Mouse (Mus musculus) limb, embryonic 12.5 days (tissue): ENCODE results near the gene Myef2. TPM values are rescaled to one million over a fixed set of nuclear protein-coding genes. Genes with fewer than 3 reads are reported as not detected.

Experiments
- ATAC-seq: fragments of 200-750 bp; cut with Nextera tagmentation; 2 replicates; pipeline ENCODE4 v1.8.0; 2017; ENCODE audit warnings: low read depth, moderate TSS enrichment; ENCODE audit not compliant: insufficient number of reproducible peaks, insufficient read depth, low FRiP score, low TSS enrichment
- H3K27ac ChIP-seq: fragments of 300-500 bp; sonication (generic); 2 replicates; pipeline ENCODE4 v1.5.1; 2016; ENCODE audit warnings: mild to moderate bottlenecking, moderate library complexity
- H3K27me3 ChIP-seq: fragments of 300-500 bp; sonication (generic); 2 replicates; pipeline ENCODE4 v1.6.1; 2016; ENCODE audit warnings: mild to moderate bottlenecking, moderate library complexity
- H3K36me3 ChIP-seq: fragments of 300-500 bp; sonication (generic); 2 replicates; pipeline ENCODE4 v1.6.1; 2016; ENCODE audit warnings: mild to moderate bottlenecking, moderate library complexity
- H3K4me1 ChIP-seq: fragments of 300-500 bp; sonication (generic); replicated peaks from 2 replicates; pipeline ENCODE4 v1.6.1; 2016
- H3K4me2 ChIP-seq: fragments of 300-500 bp; sonication (generic); 2 replicates; pipeline ENCODE4 v1.6.1; 2016; ENCODE audit warnings: mild to moderate bottlenecking, moderate library complexity
- H3K4me3 ChIP-seq: fragments of 300-500 bp; sonication (generic); replicated peaks from 2 replicates; pipeline ENCODE4 v1.5.1; 2016; ENCODE audit warnings: mild to moderate bottlenecking
- H3K9ac ChIP-seq: fragments of 300-500 bp; sonication (generic); replicated peaks from 2 replicates; pipeline ENCODE4 v1.6.1; 2016; ENCODE audit warnings: mild to moderate bottlenecking, moderate library complexity
- H3K9me3 ChIP-seq: fragments of 300-500 bp; sonication (generic); 2 replicates; pipeline ENCODE4 v1.6.1; 2016; ENCODE audit warnings: mild to moderate bottlenecking, moderate library complexity
- WGBS: fragments of 180-500 bp; shearing (Covaris S2); methylation state at CpG from one replicate; pipeline ENCODE4 v1.1.7; 2016; 5-methylcytosine and 5-hydroxymethylcytosine counted together
- polyA plus RNA-seq: library from polyadenylated mRNA; unstranded; fragments of >200 nt; fragmentation: Nextera tagmentation; extraction: Ambion mirVana; gene quantifications from 2 replicates; pipeline ENCODE4 v1.2.1, GENCODE M21; 2016

Gene Myef2
- polyA plus RNA-seq = 133 and 135 TPM in 2 replicates

DNA sequence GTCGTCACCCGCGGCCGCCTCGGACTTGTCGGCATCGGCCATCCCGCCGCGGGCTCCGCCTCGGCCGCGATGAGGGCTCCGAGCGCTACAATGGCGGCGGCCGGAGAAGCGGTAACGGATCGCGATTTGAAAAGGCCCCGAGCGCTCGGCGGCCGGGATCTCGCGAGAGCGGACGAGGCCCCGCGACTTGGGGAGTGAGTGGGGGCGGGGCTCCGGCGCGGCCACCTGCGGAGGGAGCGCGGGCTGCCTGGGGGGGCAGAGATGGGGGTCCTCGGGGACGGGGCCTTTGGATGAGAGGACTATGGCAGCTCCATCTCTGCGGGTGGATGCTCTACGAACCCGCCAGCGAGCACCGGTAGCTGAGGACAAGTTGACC, at the start of gene Myef2:
Gene Myef2, minus strand, starts transcription at position 185 of the 376 bp plus-strand sequence.
- peak; percentile 63; the same call in 1 of the 2 replicates for ATAC-seq
- Histone ChIP-seq H3K9ac (peak within 1 kb of the TSS; percentile 99), H3K4me1 (peaks cover 17% of the 10 kb centered on the region), H3K4me2 (peak within 1 kb of the TSS; percentile 65), H3K4me3 (peak within 1 kb of the TSS; percentile 85), H3K9me3 (no peaks in the 10 kb centered on the region), H3K27me3 (no peaks in the 10 kb centered on the region), H3K27ac (peak within 1 kb of the TSS; percentile 89), H3K36me3 (no peaks in the 10 kb centered on the region)
- whole genome bisulfite sequencing = 1% methylated on average over 43 of the region's 48 CpGs

DNA sequence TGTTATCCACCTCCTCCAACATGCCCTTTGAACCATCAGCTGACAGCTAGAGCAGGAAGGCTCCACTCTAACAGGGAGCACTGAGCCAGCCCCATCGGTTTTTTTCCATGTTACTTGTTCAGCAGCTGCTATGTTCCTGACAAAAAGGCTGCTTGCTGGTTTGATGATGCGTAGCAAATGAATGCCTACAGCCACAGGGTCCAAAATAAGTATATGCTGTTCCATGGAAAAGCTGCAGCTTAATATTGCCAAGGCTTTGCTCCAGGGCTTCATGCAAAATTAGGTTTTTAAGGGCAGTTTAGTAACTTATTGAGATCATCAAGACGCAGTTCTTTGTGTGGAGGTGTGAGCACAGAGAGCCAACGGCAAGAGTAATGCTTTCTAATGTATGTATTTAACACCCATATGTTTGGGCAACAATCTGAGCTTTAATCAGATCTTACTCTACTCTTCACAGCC, 38.6 kb upstream of the Myef2 start:
- Histone ChIP-seq H3K36me3 (no peaks in the 10 kb centered on the region), H3K4me2 (no peak overlapping the region), H3K9ac (no peak overlapping the region), H3K27ac (no peak overlapping the region), H3K27me3 (no peaks in the 10 kb centered on the region), H3K4me3 (no peak overlapping the region), H3K4me1 (no peaks in the 10 kb centered on the region), H3K9me3 (no peaks in the 10 kb centered on the region)
- ATAC-seq = no peak
- 77% methylated on average over 4 of the region's 4 CpGs for WGBS

DNA sequence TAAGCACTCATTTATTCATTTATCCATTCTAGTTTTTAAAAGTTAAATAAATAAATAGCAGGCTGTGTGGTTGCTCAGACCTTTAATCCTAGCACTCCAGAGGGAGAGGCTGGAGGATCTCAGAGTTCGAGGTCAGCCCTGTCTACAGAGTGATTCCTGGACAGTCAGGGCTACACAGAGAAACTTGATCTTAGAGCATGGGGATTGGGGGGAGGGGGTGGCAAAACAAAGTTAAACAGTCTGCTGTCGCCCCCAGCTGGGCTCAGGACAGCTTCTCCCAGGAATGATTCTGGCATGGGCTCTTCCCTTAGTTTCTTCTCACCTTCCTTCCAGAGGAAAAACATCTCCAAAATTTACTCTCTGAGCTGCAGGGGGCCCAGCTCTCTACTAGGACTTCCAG, 32.0 kb upstream of the Myef2 start:
- Histone ChIP-seq H3K27me3 (no peaks in the 10 kb centered on the region), H3K4me3 (no peak overlapping the region)
- no peak for ATAC-seq

DNA sequence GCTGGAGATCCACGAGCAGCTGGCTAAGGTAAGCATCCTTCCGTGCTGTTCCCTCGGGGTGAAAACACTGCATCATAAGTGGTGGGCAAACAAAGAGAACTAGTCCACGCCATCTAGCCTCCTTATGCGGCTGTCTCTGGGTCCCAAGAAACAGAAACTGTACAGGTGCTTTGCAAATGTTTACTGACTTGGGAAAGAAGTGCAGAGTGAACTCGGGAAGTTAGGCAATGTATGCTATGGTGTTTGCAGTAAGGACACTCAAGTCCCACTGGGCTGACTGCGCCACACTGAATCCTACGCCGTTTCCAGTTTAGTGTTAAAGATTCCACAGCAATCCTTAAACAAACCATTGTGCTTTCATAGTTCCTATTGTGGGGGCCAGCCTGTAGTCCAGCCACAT, 30.8 kb upstream of the Myef2 start:
- Histone ChIP-seq H3K27me3 (no peaks in the 10 kb centered on the region), H3K4me1 (no peaks in the 10 kb centered on the region; the same call in 1 of the 2 replicates), H3K4me3 (no peak overlapping the region), H3K9ac (no peak overlapping the region), H3K9me3 (no peaks in the 10 kb centered on the region), H3K27ac (no peak overlapping the region), H3K36me3 (no peaks in the 10 kb centered on the region), H3K4me2 (no peak overlapping the region)
- ATAC-seq = no peak
- 85% methylated on average over 9 of the region's 9 CpGs for WGBS

More for the DNA sequence above, 32.0 kb upstream of the Myef2 start:
- Histone ChIP-seq H3K36me3 (no peaks in the 10 kb centered on the region), H3K9me3 (no peaks in the 10 kb centered on the region), H3K9ac (no peak overlapping the region), H3K4me1 (no peaks in the 10 kb centered on the region; the same call in 1 of the 2 replicates), H3K4me2 (no peak overlapping the region), H3K27ac (no peak overlapping the region)
- 30% methylated on average over 2 of the region's 2 CpGs for WGBS

DNA sequence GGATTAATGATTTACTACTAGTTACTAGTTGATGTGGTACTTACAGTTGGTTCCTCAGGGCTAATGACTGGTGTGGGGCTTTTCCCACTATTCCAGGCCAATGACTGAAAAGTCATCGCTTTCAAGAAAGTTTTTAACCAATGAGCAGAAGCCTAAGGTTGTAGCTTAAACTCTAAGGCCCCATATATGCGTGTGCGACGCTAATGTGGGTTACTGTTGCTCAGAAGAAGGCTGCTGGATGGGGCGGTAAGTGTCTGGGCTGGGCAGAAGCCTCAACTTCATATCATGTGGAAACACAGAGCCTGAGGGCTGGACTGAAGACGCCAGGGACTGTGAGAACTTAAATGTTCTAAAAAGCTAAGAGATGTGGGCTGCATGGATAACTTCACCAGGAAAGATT, 28.9 kb upstream of the Myef2 start, which contains the start of gene Slc12a1:
Gene Slc12a1, plus strand, starts transcription at position 118 of the 400 bp plus-strand sequence.
- H3K36me3 ChIP-seq = no peaks in the 10 kb centered on the region
- 88% methylated on average over 6 of the region's 6 CpGs for WGBS
- H3K4me3 ChIP-seq = no peak within 1 kb of the TSS
- H3K27ac ChIP-seq = no peak within 1 kb of the TSS
- no peaks in the 10 kb centered on the region for H3K9me3 ChIP-seq
- ATAC-seq = no peak
- no peaks in the 10 kb centered on the region for H3K27me3 ChIP-seq
- no peaks in the 10 kb centered on the region; the same call in 1 of the 2 replicates for H3K4me1 ChIP-seq
- no peak within 1 kb of the TSS for H3K4me2 ChIP-seq
- H3K9ac ChIP-seq = no peak within 1 kb of the TSS

DNA sequence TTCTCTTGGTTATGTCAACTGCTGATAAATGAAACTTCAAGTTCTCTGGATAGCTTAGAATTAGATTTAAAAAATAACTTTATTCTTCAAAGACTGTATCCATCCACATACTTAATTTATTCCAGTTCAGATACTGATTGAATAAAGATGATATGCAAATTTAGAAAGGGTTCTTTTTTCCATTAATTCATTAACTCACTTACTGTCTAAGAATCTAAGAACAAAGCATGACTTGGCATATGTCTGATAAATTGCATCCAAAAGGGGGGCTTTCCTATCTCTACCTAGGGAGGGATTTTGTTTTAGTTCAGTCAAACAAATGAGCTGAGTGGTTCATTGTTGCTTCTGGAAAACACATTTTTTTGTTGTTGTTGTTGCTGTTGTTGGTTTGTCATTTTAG, 18.9 kb upstream of the Myef2 start:
- Histone ChIP-seq H3K27ac (no peak overlapping the region), H3K27me3 (no peaks in the 10 kb centered on the region), H3K36me3 (no peaks in the 10 kb centered on the region), H3K4me3 (no peak overlapping the region), H3K4me2 (no peak overlapping the region), H3K9ac (no peak overlapping the region), H3K4me1 (no peaks in the 10 kb centered on the region), H3K9me3 (no peaks in the 10 kb centered on the region)
- ATAC-seq = no peak

DNA sequence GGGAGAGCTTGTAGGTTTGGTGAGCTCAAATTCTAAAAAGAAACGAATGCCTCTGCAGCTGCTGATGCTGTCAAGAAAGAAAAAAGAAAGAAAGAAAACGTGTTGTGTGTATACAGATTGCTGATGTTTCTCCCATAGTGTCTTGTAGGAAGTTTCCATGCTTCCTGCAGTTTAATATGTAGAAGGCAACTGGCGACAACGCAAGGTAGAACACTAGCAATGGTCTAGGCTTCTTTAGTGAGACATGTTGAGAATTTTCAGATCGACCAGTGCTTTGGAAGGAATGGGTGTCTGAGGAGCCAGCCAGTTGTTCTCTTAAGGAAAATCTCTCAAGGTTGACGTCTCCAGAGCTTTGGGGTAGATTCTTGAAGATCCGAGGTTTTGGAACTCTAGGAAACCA, 13.4 kb upstream of the Myef2 start:
- peaks cover 7% of the 10 kb centered on the region for H3K4me1 ChIP-seq
- H3K4me2 ChIP-seq = peak overlapping the region; percentile 70
- no peak for ATAC-seq
- no peaks in the 10 kb centered on the region for H3K9me3 ChIP-seq
- H3K27me3 ChIP-seq = peaks cover 11% of the 10 kb centered on the region; the same call in 1 of the 2 replicates
- no peak overlapping the region for H3K27ac ChIP-seq
- no peak overlapping the region for H3K9ac ChIP-seq
- WGBS = 33% methylated on average over 7 of the region's 7 CpGs
- H3K4me3 ChIP-seq = peak overlapping the region; percentile 31; the same call in 1 of the 2 replicates
- H3K36me3 ChIP-seq = no peaks in the 10 kb centered on the region

DNA sequence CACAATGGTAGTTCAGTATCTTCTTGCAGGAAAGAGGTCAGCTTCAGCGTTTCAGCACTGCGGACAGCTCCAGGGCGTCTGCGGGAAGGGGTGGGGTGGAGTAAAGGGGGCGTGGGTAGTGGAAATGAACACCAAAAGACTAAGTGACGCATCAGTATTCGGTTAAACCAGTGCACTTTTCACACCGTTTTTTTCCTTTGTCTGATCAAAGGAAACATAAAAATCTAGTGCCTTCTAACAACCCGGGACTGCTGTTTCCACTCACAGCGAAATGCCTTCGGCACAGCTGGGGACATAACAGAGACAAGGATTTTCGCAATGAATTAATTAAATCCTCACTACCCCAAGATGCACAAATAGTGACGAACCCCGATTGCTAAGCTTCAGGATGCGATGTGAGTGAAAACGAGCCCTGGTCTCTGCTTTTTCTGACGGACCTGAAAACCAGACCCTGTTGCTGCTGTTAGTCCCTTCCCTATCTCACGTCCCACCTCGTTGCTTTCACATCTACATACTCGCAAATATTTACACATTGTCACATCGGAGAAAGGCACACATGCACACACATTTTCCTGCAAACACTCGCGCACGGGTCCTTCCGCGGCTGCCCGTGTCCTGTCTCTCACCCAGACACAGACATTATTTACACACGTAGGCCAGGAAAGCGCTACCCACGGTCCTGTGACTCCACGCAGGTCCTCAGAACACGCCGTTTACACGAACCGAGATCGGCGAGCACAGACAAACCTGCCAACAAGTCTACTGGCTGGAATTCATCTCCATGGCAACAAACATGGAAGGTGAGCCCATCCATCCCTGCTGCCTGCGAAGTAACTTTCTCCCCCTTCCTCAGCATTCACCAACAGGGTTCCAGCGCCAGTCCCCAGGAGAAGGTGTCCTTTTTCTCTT, 12.7 kb upstream of the Myef2 start, which contains the start of gene Ctxn2:
Gene Ctxn2, plus strand, starts transcription at position 790 of the 909 bp plus-strand sequence.
- 2% methylated on average over 39 of the region's 39 CpGs for WGBS
- Histone ChIP-seq H3K4me1 (peaks cover 7% of the 10 kb centered on the region), H3K36me3 (no peaks in the 10 kb centered on the region), H3K27me3 (peaks cover 11% of the 10 kb centered on the region; the same call in 1 of the 2 replicates), H3K4me3 (peak within 1 kb of the TSS; percentile 31), H3K9me3 (no peaks in the 10 kb centered on the region), H3K4me2 (peak within 1 kb of the TSS; percentile 70), H3K9ac (no peak within 1 kb of the TSS), H3K27ac (no peak within 1 kb of the TSS)
- no peak for ATAC-seq

DNA sequence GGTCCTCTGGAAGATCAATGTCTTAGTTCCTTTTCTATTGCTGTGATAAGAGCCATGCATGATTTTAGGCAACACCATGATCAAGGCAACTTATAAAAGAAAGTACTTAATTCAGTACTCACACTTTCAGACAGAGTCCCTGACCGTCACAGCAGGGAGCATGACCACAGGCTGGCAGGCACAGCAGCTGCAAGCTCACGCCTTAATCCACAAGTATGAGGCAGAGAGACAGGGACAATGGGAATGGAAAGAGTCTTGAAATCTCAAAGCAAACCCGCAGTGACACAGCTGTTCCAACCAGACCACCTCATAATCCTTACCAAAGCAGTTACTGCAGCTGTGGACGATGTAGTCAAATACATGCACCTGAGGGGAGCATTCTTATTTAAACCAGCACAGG, 10.7 kb upstream of the Myef2 start:
- H3K4me1 ChIP-seq = peaks cover 7% of the 10 kb centered on the region
- no peak overlapping the region for H3K4me3 ChIP-seq
- H3K27ac ChIP-seq = no peak overlapping the region
- no peak overlapping the region for H3K4me2 ChIP-seq
- H3K9ac ChIP-seq = no peak overlapping the region
- ATAC-seq = no peak
- no peaks in the 10 kb centered on the region for H3K9me3 ChIP-seq
- H3K36me3 ChIP-seq = no peaks in the 10 kb centered on the region
- H3K27me3 ChIP-seq = peaks cover 11% of the 10 kb centered on the region; the same call in 1 of the 2 replicates
- 39% methylated on average over 4 of the region's 4 CpGs for WGBS

DNA sequence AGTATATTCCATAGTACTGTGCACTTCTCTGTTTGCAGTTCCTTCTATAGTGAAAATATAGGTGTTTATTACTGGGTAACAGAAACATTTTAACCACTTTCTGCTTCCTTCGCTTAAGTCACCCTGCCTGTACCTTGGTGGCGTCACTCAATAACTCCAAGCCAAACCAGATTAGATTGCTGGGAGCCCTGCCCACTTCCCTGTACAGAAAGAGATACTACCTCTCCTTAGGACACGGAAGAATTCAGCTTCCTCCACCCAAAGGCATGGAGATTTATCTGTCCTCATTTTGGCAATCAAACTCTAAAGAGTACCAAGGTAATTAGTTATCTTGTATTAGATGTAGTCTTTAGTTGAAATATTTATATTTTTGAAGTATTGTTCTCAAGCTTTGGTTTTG, 3.3 kb upstream of the Myef2 start:
- ATAC-seq = no peak
- H3K36me3 ChIP-seq = no peaks in the 10 kb centered on the region
- H3K9me3 ChIP-seq = no peaks in the 10 kb centered on the region
- H3K4me1 ChIP-seq = peaks cover 5% of the 10 kb centered on the region
- no peak overlapping the region for H3K4me2 ChIP-seq
- no peak overlapping the region for H3K27ac ChIP-seq
- 81% methylated on average over 3 of the region's 3 CpGs for whole genome bisulfite sequencing
- H3K27me3 ChIP-seq = no peaks in the 10 kb centered on the region
- no peak overlapping the region for H3K9ac ChIP-seq
- H3K4me3 ChIP-seq = no peak overlapping the region

DNA sequence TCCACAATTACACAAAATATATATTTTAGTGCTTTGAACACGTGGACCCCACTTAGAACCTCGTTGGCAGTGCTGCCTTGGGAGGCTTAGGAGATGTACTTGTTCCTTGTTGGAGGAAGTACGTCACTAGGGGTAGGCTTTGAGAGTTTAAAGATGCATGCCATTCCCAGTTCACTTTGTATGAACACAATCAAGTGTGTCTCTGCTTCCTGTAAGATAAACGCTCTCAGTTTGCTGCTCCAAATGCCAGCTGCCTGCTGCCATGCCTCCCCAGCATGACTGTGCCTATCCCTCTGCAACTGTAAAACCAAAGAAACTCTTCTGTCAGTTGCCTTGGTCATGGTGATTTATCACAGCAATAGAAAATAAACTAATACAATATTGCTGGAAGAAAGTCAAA, 2.4 kb upstream of the Myef2 start:
- no peak overlapping the region for H3K9ac ChIP-seq
- no peak overlapping the region for H3K4me3 ChIP-seq
- H3K27ac ChIP-seq = no peak overlapping the region
- H3K9me3 ChIP-seq = no peaks in the 10 kb centered on the region
- no peaks in the 10 kb centered on the region for H3K27me3 ChIP-seq
- 32% methylated on average over 4 of the region's 4 CpGs for WGBS
- no peaks in the 10 kb centered on the region for H3K36me3 ChIP-seq
- no peak for ATAC-seq
- peaks cover 12% of the 10 kb centered on the region for H3K4me1 ChIP-seq
- H3K4me2 ChIP-seq = no peak overlapping the region
